Mouse (Mus musculus) limb, embryonic 11.5 days (tissue): ENCODE data around the gene Hist4h4. TPM values are rescaled to one million over a fixed set of nuclear protein-coding genes. Genes with fewer than 3 reads are reported as not detected.

Experiments used
- ATAC-seq: fragments of 200-750 bp; cut with Nextera tagmentation; 2 replicates; pipeline ENCODE4 v1.8.0; 2017; ENCODE audit warnings: low read depth; ENCODE audit not compliant: insufficient number of reproducible peaks, low FRiP score, low TSS enrichment
- DNase-seq: peaks from one replicate; pipeline ENCODE4 v3.0.0-alpha.2; 2015; ENCODE audit warnings: low spot score
- H3K27ac ChIP-seq: fragments of 300-500 bp; sonication (generic); replicated peaks from 2 replicates; pipeline ENCODE4 v1.5.1; 2014; ENCODE audit warnings: low read depth, mild to moderate bottlenecking, low read length
- H3K27me3 ChIP-seq: fragments of 300-500 bp; sonication (generic); 2 replicates; pipeline ENCODE4 v1.6.1; 2014; ENCODE audit warnings: mild to moderate bottlenecking, low read length, mixed read lengths; ENCODE audit not compliant: control insufficient read depth, insufficient read depth
- H3K36me3 ChIP-seq: fragments of 300-500 bp; sonication (generic); 2 replicates; pipeline ENCODE4 v1.6.1; 2014; ENCODE audit warnings: mild to moderate bottlenecking, low read length, moderate library complexity, mixed read lengths; ENCODE audit not compliant: control insufficient read depth, insufficient read depth
- H3K4me1 ChIP-seq: fragments of 300-500 bp; sonication (generic); 2 replicates; pipeline ENCODE4 v1.6.1; 2014; ENCODE audit warnings: low read length, mixed read lengths; ENCODE audit not compliant: control insufficient read depth, insufficient read depth
- H3K4me2 ChIP-seq: fragments of 300-500 bp; sonication (generic); 2 replicates; pipeline ENCODE4 v1.6.1; 2014; ENCODE audit warnings: low read depth, mild to moderate bottlenecking, moderate library complexity; ENCODE audit not compliant: severe bottlenecking
- H3K4me3 ChIP-seq: fragments of 300-500 bp; sonication (generic); 2 replicates; pipeline ENCODE4 v1.5.1; 2014; ENCODE audit warnings: low read depth, low read length
- H3K9ac ChIP-seq: fragments of 300-500 bp; sonication (generic); 2 replicates; pipeline ENCODE4 v1.6.1; 2014; ENCODE audit warnings: mild to moderate bottlenecking, low read length
- H3K9me3 ChIP-seq: fragments of 300-500 bp; sonication (generic); 2 replicates; pipeline ENCODE4 v1.6.1; 2016; ENCODE audit warnings: low read length; ENCODE audit not compliant: control insufficient read depth
- WGBS: fragments of 180-500 bp; shearing (Covaris S2); extraction: QIAGEN DNeasy Blood & Tissue Kit; methylation state at CpG from one replicate; pipeline ENCODE4 v1.1.7; 2014; 5-methylcytosine and 5-hydroxymethylcytosine counted together
- polyA plus RNA-seq: library from polyadenylated mRNA; unstranded; fragments of >200 nt; fragmentation: Nextera tagmentation; extraction: Ambion mirVana; gene quantifications from 2 replicates; pipeline ENCODE4 v1.2.1, GENCODE M21; 2014

Gene Hist4h4
- 0.92 and 0.96 TPM in 2 replicates for polyA plus RNA-seq

GRCm38 (mm10) chr6:136803739-136804633, at the start of gene Hist4h4:
TSS of gene Hist4h4 (minus strand) at chr6:136804415.
- ATAC-seq = peak; percentile 79
- Histone ChIP-seq H3K27ac (peak within 1 kb of the TSS; percentile 100), H3K4me1 (peaks cover 7% of the 10 kb centered on the region; the same call in 1 of the 2 replicates), H3K9ac (peak within 1 kb of the TSS; percentile 99), H3K27me3 (no peaks in the 10 kb centered on the region), H3K4me3 (peak within 1 kb of the TSS; percentile 64), H3K9me3 (no peaks in the 10 kb centered on the region), H3K36me3 (no peaks in the 10 kb centered on the region), H3K4me2 (peak within 1 kb of the TSS; percentile 69)
- under 1% methylated on average over 50 of the region's 50 CpGs for WGBS
- peak; percentile 97 for DNase-seq

GRCm38 (mm10) chr6:136852762-136853161, 48.5 kb upstream of the Hist4h4 start:
- 49% methylated on average over 3 of the region's 3 CpGs for WGBS
- ATAC-seq (no peak), DNase-seq (peak; percentile 56)
- Histone ChIP-seq H3K9me3 (no peaks in the 10 kb centered on the region), H3K27ac (no peak overlapping the region; the same call in 1 of the 2 replicates), H3K36me3 (no peaks in the 10 kb centered on the region), H3K4me2 (no peak overlapping the region), H3K9ac (0 out of 2 replicates have a peak overlapping the region, but pooled peaks have one; percentile 22), H3K27me3 (no peaks in the 10 kb centered on the region), H3K4me1 (peaks cover 8% of the 10 kb centered on the region; the same call in 1 of the 2 replicates), H3K4me3 (no peak overlapping the region)

- 82% methylated on average over 4 of the region's 4 CpGs for whole genome bisulfite sequencing
- Histone ChIP-seq H3K9me3 (no peaks in the 10 kb centered on the region), H3K36me3 (no peaks in the 10 kb centered on the region), H3K4me3 (no peak overlapping the region), H3K4me1 (peaks cover 8% of the 10 kb centered on the region; the same call in 1 of the 2 replicates), H3K9ac (no peak overlapping the region), H3K27me3 (no peaks in the 10 kb centered on the region), H3K27ac (no peak overlapping the region; the same call in 1 of the 2 replicates), H3K4me2 (no peak overlapping the region)
- DNase-seq = no peak
- ATAC-seq = no peak
Measured at GRCm38 (mm10) chr6:136852348-136852747, 48.1 kb upstream of the Hist4h4 start.

GRCm38 (mm10) chr6:136850267-136850666, 46.1 kb upstream of the Hist4h4 start:
- H3K36me3 ChIP-seq = no peaks in the 10 kb centered on the region
- no peaks in the 10 kb centered on the region for H3K27me3 ChIP-seq
- H3K9me3 ChIP-seq = no peaks in the 10 kb centered on the region
- 72% methylated on average over 6 of the region's 6 CpGs for WGBS
- no peak overlapping the region for H3K4me3 ChIP-seq
- H3K4me1 ChIP-seq = peaks cover 5% of the 10 kb centered on the region; the same call in 1 of the 2 replicates
- H3K27ac ChIP-seq = no peak overlapping the region
- H3K4me2 ChIP-seq = no peak overlapping the region
- ATAC-seq = no peak
- no peak for DNase-seq
- H3K9ac ChIP-seq = no peak overlapping the region

GRCm38 (mm10) chr6:136848971-136849370, 44.8 kb upstream of the Hist4h4 start:
- ATAC-seq (no peak), DNase-seq (no peak)
- Histone ChIP-seq H3K4me1 (peaks cover 5% of the 10 kb centered on the region; the same call in 1 of the 2 replicates), H3K9me3 (no peaks in the 10 kb centered on the region), H3K36me3 (no peaks in the 10 kb centered on the region), H3K4me3 (no peak overlapping the region), H3K27me3 (no peaks in the 10 kb centered on the region), H3K9ac (no peak overlapping the region), H3K4me2 (no peak overlapping the region), H3K27ac (no peak overlapping the region)
- 89% methylated on average over 5 of the region's 5 CpGs for WGBS

DNA sequence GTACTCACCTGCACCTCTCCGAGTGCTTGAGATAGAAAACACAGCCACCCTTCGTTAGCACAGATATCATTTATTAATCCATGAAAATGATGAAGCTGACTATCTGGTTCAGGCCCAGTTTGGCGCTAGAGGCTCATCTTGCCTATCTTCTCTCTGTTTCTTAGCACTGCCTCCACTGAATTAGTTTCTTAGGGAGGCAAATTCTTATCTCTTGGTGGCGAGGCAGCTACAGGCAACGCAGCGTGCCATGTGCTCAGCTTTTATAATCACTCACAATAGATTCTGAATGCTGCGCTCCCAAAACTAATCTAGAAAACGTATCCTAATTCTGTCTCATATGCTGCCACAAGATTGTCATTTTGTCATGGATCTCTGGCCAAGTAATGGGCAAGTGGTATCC, 44.2 kb upstream of the Hist4h4 start:
- H3K27ac ChIP-seq = no peak overlapping the region
- peaks cover 5% of the 10 kb centered on the region; the same call in 1 of the 2 replicates for H3K4me1 ChIP-seq
- H3K9me3 ChIP-seq = no peaks in the 10 kb centered on the region
- no peak overlapping the region for H3K9ac ChIP-seq
- no peaks in the 10 kb centered on the region for H3K27me3 ChIP-seq
- no peak for DNase-seq
- WGBS = 89% methylated on average over 8 of the region's 8 CpGs
- H3K36me3 ChIP-seq = no peaks in the 10 kb centered on the region
- no peak for ATAC-seq
- H3K4me2 ChIP-seq = no peak overlapping the region
- H3K4me3 ChIP-seq = no peak overlapping the region

- Histone ChIP-seq H3K4me1 (peaks cover 4% of the 10 kb centered on the region; the same call in 1 of the 2 replicates), H3K4me3 (no peak overlapping the region), H3K27ac (no peak overlapping the region), H3K36me3 (no peaks in the 10 kb centered on the region), H3K27me3 (no peaks in the 10 kb centered on the region), H3K9me3 (no peaks in the 10 kb centered on the region), H3K9ac (no peak overlapping the region), H3K4me2 (no peak overlapping the region)
- 32% methylated on average over 2 of the region's 2 CpGs for WGBS
- ATAC-seq = no peak
- DNase-seq = peak; percentile 68
Measured at GRCm38 (mm10) chr6:136847790-136848189, 43.6 kb upstream of the Hist4h4 start.

DNA sequence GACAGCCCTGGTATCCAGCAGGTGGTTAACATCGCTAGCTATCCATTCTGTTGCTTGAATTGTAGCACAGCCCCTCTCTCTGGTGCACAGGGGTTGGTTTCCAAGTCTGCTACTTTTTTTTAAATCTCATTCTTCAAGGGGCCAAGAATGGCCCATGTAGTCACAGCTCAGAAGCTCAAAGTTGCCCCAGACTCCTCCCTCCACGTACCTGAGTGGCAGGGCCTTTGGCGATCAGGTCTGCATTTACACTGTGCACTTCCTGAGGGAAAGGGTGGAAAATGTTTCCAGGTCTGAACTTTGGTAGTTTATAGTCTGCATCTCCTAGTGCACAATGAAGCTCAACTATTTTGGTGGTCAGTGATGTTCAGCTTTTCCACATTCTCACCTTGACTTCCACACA, 43.1 kb upstream of the Hist4h4 start:
- Histone ChIP-seq H3K9me3 (no peaks in the 10 kb centered on the region), H3K4me2 (no peak overlapping the region), H3K4me3 (no peak overlapping the region), H3K4me1 (no peaks in the 10 kb centered on the region; the same call in 1 of the 2 replicates), H3K36me3 (no peaks in the 10 kb centered on the region), H3K27me3 (no peaks in the 10 kb centered on the region), H3K9ac (no peak overlapping the region), H3K27ac (no peak overlapping the region)
- DNase-seq (no peak), ATAC-seq (no peak)
- 89% methylated on average over 3 of the region's 3 CpGs for WGBS
